Mouse (Mus musculus) 416B (cell line): ENCODE data around the gene Rps6kb1.

Source experiments
- DNase-seq: peaks from one replicate; pipeline ENCODE4 v3.0.0; 2011; ENCODE audit warnings: low read depth

Gene Rps6kb1

DNA sequence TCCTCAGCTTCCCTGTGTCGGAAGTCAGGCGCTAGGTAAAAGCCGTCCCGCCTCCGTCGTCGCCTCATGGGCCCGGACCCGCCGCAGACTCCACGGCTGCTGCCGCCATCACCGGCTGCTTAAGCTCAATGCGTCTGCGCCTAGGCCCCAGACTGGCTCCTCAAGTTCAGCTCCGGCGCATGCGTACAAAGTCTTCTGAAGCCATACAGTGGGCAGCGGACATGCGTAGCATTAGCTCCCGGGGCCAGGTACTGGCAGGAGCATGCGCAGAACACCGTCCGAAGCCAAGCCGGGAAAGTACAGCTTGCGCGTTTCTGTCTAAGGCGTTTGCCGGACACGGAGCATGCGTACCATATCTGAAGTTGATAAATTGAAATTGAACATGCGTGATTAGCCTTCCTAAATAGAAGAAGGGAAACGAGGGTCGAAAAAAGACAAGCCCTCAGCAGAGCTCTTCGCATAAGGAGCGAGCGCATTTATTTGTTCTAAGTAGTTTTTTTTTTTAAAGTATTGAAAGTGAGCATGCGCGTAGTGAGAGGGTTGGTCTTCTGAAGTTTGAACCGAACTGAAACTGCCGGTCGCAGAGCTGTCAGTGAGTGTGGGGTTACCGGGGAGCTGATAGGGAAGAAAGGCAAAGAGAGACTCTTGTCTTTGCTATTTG is at the start of gene Rps6kb1, which contains the start of gene Tubd1:
Rps6kb1 (minus strand) TSS at position 167 of the 661 bp plus-strand sequence.
Tubd1 (plus strand) TSS at position 353 of the 661 bp plus-strand sequence.
- DNase-seq, result peak; percentile 100

DNA sequence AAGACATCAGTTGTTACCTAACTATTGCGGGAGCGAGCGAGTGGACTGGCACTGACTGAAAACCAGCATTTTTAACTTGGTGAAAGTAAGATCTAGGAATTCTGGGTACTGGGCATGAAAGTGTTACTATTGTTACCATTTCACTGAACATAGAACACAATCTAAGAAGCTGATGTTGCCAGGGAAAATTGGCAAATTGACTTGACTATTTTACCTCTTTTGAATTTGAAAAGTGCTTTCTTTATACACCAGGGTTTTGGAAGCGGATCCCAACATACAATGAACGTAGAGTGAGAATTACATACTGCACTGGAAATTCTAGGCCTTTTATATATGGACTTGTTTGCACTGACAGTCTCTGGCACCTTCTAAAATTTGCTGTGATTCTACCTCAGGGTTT is 48.8 kb upstream of the Rps6kb1 start:
- DNase-seq, result no peak

GRCm38 (mm10) chr11:86592993-86593392 is 48.4 kb upstream of the Rps6kb1 start:
- peak; percentile 97 for DNase-seq

DNA sequence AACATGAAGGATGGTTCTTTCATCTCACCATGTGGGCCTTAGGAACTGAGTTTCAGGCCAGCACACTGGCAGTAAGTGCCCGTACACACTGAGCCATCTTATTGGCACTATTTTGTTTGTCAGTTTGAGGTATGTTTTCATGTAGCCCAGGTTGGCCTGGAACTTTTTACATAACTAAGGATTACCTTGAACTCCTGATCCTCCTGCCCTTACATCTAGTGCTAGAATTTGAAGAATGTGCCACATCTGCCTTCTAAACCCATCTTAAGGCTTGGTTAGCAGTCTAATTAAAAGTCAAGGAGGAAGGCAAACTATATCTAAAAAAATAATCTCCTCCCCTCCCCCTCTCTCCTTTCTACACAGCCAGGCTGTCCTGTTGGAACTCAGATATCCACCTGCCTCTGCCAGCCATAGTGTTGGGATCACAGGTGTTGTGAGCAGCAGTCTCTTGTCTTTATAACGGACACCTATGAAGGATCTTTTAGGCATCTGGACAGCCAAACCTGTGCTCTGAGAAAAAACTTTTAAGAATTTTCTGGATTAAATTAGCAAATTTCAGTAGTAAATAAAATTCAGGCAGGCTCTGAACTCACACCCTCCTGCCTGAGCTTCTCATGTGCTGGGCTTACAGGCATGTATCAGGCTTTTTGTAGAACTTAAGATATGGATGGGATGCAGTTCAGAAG is 47.5 kb upstream of the Rps6kb1 start:
- DNase-seq, result no peak

DNA sequence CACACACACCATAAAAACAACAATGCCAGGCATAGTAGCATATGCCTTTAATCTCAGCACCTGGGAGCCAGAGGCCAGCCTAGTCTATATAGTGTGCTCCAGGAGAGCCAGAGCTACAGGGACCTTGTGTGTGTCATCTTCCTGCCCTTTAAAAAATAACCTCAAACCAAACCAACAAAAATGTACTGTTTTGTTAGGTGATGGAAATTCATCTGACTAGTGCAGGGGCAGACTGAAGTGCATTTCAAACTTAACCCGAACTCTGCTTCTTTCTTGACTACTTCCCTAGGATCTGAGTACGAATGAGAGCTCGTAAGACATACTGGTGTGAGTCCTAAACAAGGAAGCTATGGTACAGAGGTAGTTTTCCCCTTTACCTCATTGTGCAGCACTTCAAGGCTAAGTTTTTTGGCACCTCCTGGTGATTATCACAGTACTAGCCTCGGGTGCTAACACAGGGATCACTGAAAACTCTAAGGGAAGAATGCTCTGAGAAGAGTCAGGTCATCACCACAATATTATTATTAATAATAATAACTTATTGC is 46.8 kb upstream of the Rps6kb1 start:
- peak; percentile 66 for DNase-seq

- no peak for DNase-seq
These were observed 46.0 kb upstream of the Rps6kb1 start for GRCm38 (mm10) chr11:86590579-86590978.

DNA sequence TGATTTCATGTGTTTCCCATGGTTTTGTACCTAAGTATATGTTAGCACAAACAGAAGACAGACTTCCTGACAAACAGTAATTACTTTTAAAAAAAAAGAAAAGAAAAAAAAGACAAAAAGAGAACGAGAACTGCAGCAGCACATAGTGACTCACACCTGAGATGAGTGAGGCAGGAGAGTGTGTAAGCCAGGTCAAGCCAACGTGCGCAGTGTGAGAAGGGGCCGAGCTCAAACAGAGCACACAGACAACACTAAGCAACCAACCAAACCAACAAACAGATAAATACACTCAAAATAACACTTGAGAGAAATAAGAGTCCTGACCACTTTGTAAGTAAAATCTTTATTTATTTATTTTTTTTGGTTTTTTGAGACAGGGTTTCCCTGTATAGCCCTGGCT is 45.5 kb upstream of the Rps6kb1 start:
- no peak for DNase-seq

GRCm38 (mm10) chr11:86588583-86589298 is 44.1 kb upstream of the Rps6kb1 start:
- DNase-seq, result no peak

DNA sequence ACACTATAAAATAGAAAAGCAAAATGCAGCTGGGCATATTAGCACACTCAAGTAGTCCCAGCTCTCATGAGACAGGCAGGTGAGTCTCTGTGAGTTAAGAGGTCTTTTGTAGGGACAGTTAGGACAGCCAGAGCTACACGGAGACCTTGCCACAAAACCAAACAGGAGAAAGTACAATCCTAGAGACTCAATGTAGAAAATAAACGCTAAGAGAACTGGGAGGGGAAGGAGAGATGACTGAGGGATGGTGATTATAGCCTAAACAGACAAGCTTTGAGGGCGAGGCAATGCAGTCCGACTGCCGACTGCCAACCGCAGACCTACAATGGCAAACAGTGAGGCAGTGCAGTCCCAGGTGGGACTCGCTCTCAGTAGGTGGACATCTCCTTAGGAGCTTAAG is 43.2 kb upstream of the Rps6kb1 start:
- DNase-seq, result peak; percentile 73

DNA sequence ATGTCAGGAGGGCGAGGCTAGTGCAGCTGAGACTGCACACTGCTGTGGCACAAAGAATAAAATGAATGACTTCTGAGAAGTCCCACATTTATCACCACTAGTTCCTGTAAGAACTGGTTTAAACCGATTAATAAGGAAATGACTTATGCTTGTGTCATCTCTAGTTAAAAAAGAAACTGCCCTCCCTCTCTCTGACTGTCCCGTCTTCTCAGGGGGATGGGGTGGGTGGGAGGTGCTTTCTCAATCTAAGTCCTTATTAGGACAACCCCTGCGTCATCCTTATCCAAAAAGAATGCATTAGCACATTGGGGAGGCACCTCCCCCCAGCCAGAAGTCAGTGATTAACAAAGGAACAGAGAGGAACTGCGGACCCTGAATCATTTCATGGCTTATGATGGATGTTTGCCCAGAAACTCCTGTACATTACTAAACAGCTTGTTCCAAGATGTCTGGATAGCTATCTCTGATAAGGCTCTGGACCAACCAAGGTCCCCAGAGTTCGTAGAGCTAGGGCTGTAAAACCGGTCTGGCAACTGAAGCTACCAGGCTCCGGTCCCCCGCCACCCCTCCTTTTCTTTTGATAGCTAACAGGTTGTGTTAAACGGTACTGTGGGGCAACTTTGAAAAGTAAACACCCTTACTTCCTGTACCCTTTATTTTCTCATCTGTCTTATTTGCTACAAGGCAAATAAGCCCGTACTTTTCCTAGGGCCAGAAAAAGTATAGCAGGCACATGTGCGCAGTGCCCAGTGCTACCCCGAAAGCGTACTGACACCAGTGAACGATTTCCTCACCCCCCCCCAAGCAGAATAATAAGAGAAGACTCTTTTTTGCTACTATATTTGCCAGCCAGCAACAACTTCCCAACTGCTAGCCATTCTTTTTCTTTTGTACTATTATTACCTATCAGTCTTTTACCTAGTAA is 42.5 kb upstream of the Rps6kb1 start:
- peak; percentile 100 for DNase-seq

DNA sequence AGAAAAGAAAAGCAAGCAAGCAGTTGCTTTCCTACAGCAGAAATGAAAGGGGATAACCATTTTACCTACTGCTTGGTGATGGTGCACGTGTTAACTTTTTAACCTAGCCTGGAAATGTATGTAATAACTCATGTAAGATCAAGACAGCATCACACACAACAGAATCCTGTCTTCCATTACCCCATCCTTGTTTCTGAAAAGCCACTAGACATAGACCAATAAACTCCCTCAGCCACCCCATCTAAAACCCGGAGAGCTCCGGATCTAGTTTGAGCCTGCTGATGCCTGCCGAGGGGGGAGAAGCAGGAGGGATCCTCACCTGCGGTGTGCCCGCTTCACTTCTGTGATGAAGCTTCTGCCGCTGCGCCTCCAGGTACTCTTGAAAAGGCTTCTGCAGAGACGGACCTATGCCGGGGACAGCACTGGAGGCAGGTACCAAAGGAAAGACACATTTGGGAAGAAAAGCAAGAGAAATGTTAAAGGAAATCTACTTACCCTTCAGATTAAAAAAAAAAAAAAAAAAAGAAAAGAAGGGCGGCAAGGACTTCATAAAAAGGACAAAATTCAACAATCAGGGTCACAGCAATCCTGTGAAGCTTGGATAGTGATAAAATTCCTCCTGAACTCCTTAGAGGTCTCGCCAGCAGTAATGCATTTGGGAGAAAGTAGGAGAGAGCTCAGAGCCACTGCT is 41.7 kb upstream of the Rps6kb1 start:
- DNase-seq, result no peak

DNA sequence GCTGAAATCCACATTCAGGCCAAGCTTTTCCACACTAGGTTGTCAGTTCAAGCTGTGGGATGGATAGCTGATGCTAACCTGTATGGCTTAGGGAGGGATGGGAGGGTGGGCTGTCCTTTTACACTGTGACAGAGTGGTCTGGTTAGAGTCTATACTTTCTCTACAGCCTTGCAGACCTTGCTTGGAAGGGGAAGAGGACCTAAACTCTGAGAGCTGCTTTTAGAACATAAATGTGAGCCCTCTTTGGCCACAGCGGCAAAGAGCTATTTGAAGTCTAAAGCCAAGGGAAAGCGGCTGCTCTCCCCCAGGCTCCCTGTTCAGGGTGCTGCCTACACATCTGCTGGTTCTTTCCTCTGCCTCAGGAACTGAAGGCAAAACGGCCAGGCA is 41.0 kb upstream of the Rps6kb1 start:
- no peak for DNase-seq

DNA sequence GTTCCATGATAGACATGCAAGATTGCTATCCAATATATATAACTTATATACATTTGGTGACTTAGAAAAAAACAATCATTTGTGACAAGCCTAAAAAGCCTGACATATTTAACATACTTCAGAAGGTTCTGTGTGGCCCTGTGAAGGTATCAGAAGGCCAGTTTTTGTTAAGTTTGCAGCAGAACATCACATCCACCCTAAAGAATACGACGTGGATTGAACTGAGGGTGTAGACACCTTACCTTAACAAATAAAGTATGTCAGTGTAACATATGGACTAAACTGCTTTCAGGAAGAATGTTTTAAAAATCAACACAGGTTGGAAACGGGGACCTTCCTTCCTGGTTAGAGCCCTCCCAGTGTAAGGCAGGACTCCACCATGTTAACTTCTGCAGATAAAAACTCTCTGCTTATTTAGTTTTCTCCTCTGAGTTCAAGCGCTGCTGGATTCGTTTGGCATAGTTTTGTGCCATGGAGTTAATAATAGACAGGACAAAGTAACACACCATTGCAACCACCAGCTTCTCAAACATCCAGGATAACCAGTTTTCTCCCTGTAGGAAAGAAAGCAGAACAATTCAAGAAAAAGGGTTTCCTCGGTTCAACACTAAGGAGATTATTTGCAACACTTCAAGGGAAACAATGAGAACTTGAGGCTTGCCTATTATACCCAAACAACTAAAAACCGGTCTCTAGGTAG is 40.4 kb upstream of the Rps6kb1 start:
- peak; percentile 67 for DNase-seq

GRCm38 (mm10) chr11:86583990-86584897 is 39.6 kb upstream of the Rps6kb1 start:
- DNase-seq, result peak; percentile 64

- peak; percentile 69 for DNase-seq
These were observed 38.8 kb upstream of the Rps6kb1 start for GRCm38 (mm10) chr11:86583313-86583825.

DNA sequence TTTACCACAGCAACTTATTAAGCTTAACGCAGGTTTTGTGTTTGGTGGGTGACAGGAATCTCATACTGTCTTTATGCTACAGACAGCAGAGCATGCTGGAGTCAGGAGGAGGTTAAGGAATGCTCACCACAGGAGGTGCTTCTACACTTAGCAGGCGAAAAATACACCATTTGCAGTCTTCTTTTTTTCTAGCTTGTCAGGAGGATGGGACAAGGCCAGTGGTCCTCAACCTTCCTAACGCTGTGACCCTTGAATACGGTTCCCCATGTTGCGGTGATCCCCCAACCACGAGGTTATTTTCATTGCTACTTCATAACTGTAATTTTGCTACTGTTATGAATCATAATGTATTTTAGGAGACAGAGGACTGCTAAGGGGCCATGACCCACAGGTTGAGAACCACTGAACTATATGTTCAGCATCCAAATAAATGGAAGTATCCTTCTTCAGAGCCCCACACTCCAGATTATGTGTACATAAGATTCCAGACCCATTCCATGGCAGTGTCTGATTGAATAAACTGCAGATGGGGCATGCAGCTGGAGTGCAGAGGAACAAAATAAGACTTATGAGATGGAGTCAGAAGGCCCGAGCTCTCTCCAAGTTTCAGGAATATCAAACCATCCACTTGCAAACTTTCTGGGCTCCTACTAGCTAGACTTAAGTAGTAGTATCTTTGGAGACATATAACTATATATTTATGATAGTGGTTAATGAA is 38.1 kb upstream of the Rps6kb1 start:
- no peak for DNase-seq

- peak; percentile 93 for DNase-seq
These were observed 37.4 kb upstream of the Rps6kb1 start for GRCm38 (mm10) chr11:86581943-86582542.

GRCm38 (mm10) chr11:86581250-86581753 is 36.7 kb upstream of the Rps6kb1 start:
- peak; percentile 96 for DNase-seq
